Mouse (Mus musculus): Measurements from ENCODE around the gene Gm19935. TPM values are rescaled to one million over a fixed set of nuclear protein-coding genes. Genes with fewer than 3 reads are reported as not detected.

The Gm19935 gene
- polyA plus RNA-seq, 1 experiment from 2014 or later: not detected

DNA sequence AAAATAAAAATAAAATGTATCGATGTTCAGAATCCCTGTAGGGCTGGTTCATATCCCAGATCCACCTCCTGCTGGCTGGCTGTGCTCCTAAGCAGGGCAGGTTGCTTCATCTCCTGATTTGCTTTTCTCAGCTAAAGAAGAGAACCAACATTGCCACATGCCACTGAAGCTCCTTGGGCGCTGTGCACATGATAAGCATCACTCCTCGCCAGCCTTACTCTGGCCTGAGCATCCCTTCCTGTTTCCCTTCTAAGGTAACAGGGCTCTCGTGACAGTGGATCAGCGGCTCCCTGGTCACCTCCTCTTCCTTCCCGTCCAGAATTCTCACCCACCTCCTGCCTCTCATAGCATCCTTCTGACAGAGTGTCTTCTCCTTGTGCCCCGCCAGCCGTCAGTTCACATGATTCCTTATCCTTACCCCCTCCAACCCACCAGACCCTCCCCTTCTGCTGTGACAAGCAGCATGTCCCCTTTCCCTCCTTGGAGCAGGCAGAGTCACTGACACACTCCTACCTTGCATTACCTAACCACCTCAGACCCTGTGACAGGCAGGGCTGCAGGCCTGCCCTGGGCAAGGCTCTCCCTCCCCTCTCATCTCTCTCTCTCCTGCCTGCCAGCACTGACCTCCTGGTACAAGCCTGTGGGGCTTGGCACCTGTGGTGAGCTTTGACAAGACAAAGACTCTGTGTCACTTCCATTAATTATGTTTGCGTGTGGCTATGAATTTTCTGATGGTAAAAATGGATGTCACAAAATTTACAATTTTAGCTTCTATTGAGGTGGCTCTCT is 27.2 kb upstream of the Gm19935 start:
- Histone ChIP-seq H3K27ac (no peak overlapping the region), H3K27me3 (no peaks in the 10 kb centered on the region), H3K4me3 (no peak overlapping the region), H3K9ac (no peak overlapping the region), H3K9me3 (replicated peaks) (no peaks in the 10 kb centered on the region), H3K36me3 (no peaks in the 10 kb centered on the region), H3K4me1 (replicated peaks) (peaks cover 5% of the 10 kb centered on the region; the same call in 1 of the 2 replicates), H3K4me2 (no peak overlapping the region)
- ATAC-seq (replicated peaks; ENCODE audit: insufficient number of reproducible peaks, insufficient read depth, low FRiP score, low read depth): no peak
- WGBS: 72% methylated on average over 9 of the region's 9 CpGs

DNA sequence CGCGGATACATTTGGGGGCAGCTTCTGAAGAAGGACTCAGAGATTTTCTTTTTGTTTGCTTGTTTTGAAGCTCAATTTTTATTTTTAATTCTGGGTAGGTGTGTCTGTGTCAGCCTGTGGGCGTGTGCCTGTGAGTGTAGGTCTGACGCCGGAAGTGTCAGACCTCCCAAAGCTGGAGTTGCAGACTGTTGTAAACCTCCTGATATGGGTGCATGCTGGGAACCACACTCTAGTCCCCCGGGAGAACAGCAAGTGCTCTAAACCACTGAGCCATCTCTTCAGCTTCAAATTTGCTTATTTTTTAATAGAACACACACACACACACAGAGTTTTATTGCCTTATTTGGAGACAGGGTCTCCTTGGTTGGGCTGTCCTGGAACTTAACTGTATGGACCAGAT is 25.9 kb upstream of the Gm19935 start:
- WGBS: 80% methylated on average over 6 of the region's 6 CpGs
- Histone ChIP-seq H3K27me3 (no peaks in the 10 kb centered on the region), H3K4me3 (no peak overlapping the region), H3K9ac (no peak overlapping the region), H3K4me1 (replicated peaks) (peaks cover 5% of the 10 kb centered on the region; the same call in 1 of the 2 replicates), H3K4me2 (no peak overlapping the region), H3K36me3 (no peaks in the 10 kb centered on the region), H3K9me3 (replicated peaks) (no peaks in the 10 kb centered on the region), H3K27ac (no peak overlapping the region)
- ATAC-seq (replicated peaks; ENCODE audit: insufficient number of reproducible peaks, insufficient read depth, low FRiP score, low read depth): no peak

DNA sequence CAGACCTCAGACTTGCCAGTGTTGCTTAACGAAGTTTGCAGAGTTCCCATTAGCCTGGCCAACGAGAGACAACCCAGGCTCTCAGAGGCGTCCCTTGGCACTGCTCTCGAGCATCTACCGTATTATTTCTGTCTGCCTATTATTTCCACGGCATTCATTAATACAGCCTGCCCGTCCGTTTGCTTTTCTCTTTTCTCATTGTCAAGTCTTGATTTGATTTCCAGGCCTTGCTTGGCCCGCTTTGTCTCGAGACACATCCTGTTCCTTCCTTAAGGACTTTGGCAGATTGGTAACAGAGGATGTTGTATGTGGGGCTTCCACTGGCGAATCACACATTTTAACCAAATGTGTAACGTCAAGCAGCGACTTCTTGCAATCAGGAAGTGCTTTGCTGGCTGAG is 24.1 kb upstream of the Gm19935 start:
- Histone ChIP-seq H3K27ac (peak overlapping the region; percentile 40; the same call in 1 of the 2 replicates), H3K27me3 (no peaks in the 10 kb centered on the region), H3K36me3 (no peaks in the 10 kb centered on the region), H3K9ac (no peak overlapping the region), H3K4me1 (replicated peaks) (peaks cover 5% of the 10 kb centered on the region; the same call in 1 of the 2 replicates), H3K4me3 (no peak overlapping the region), H3K9me3 (replicated peaks) (no peaks in the 10 kb centered on the region), H3K4me2 (no peak overlapping the region)
- 62% methylated on average over 13 of the region's 13 CpGs for WGBS
- no peak for ATAC-seq (replicated peaks; ENCODE audit: insufficient number of reproducible peaks, insufficient read depth, low FRiP score, low read depth)

DNA sequence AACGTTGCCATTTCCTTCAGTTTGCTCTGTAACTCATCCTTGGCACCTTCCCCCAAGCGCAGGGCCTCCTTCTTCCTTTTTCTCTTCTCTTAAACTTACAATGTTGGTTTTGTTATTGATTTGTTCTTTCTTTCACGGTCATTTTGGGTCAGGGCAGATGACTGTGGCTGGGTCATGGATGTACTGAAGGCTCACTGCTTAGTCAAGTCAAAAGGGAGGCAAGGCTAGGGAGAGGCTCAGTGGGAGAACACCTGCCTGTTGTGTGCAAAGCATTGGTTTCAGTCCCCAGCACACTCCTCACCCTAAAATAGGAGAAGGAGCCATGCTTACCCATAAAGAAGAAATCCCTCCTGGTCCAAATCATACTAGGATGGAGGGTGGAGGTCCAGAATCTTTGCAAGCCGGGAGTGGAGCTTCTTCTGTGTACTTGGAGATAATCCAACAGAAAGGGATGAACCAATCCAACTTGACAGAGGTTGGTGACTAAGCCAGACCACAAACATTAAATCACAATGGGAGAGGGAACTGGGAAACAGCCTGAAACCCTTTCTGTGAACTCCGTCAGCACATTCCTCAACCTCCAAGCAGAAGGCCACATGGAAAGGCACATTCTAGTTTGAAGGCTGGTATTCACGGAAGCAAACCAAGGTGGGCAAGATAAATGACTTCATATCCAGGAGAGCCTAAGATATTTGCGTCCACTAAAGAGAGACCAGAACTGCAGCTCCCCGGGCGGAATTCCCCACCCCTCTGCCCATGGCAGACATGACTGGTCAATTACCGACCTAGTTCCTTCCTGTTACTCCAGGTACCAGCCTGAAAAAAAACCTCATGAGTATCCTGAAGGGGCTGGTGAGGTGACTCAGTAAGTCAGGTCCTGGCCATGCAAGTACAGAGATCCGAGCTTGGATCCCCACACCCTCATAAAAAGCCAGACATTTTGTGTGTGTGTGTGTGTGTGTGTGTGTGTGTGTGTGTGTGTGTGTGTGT is 22.8 kb upstream of the Gm19935 start:
- H3K36me3 ChIP-seq: no peaks in the 10 kb centered on the region
- no peaks in the 10 kb centered on the region for H3K9me3 ChIP-seq (replicated peaks)
- H3K4me3 ChIP-seq: no peak overlapping the region
- ATAC-seq (replicated peaks; ENCODE audit: insufficient number of reproducible peaks, insufficient read depth, low FRiP score, low read depth): no peak
- no peaks in the 10 kb centered on the region for H3K27me3 ChIP-seq
- no peak overlapping the region for H3K9ac ChIP-seq
- H3K4me1 ChIP-seq (replicated peaks): peaks cover 5% of the 10 kb centered on the region; the same call in 1 of the 2 replicates
- no peak overlapping the region for H3K4me2 ChIP-seq
- H3K27ac ChIP-seq: no peak overlapping the region
- 65% methylated on average over 11 of the region's 11 CpGs for WGBS

DNA sequence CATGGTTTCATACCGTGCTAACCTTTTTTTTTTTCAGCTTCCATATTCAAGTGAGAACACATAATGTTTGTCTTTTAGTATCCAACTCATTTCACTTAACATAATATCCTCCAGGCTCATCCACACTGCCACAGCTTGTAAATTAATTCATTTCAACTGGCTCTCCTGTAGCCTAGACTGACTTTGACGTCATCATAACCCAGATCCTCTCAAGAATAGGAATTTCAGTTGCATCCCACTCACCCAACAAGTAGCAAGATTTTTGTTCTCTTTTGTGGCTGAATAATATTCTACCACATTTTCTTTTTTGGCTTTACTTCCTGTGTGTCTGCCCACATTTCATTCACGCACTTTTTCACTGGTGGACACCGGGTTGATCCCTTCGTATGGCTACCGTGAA is 20.2 kb upstream of the Gm19935 start:
- Histone ChIP-seq H3K9me3 (replicated peaks) (no peaks in the 10 kb centered on the region), H3K4me2 (no peak overlapping the region), H3K36me3 (no peaks in the 10 kb centered on the region), H3K9ac (no peak overlapping the region), H3K4me3 (no peak overlapping the region), H3K27me3 (no peaks in the 10 kb centered on the region), H3K27ac (no peak overlapping the region), H3K4me1 (replicated peaks) (peaks cover 3% of the 10 kb centered on the region)
- ATAC-seq (replicated peaks; ENCODE audit: insufficient number of reproducible peaks, insufficient read depth, low FRiP score, low read depth): no peak
- 84% methylated on average over 6 of the region's 6 CpGs for WGBS

DNA sequence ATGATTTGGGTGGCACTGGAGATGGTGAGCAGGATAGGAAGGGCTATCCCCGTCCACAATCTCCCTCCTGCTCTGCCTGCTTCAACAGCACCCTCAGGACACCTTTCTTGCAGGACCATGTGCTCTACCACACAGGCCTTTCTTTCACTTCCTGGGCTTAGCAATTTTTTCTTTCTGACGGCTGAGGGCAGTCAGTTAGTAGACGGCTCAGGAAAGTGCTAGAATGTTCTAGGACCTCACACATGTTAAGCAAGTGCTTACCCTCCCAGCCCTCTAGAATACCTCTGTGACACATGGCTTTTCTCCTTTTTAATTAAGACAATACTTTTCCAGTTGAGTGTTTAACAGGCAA is 17.1 kb upstream of the Gm19935 start:
- no peaks in the 10 kb centered on the region for H3K27me3 ChIP-seq
- ATAC-seq (replicated peaks; ENCODE audit: insufficient number of reproducible peaks, insufficient read depth, low FRiP score, low read depth): no peak
- H3K4me2 ChIP-seq: no peak overlapping the region
- no peak overlapping the region for H3K9ac ChIP-seq
- no peak overlapping the region for H3K4me3 ChIP-seq
- H3K27ac ChIP-seq: no peak overlapping the region
- H3K9me3 ChIP-seq (replicated peaks): no peaks in the 10 kb centered on the region
- 88% methylated on average over 3 of the region's 3 CpGs for WGBS
- H3K36me3 ChIP-seq: no peaks in the 10 kb centered on the region
- peaks cover 12% of the 10 kb centered on the region for H3K4me1 ChIP-seq (replicated peaks)

DNA sequence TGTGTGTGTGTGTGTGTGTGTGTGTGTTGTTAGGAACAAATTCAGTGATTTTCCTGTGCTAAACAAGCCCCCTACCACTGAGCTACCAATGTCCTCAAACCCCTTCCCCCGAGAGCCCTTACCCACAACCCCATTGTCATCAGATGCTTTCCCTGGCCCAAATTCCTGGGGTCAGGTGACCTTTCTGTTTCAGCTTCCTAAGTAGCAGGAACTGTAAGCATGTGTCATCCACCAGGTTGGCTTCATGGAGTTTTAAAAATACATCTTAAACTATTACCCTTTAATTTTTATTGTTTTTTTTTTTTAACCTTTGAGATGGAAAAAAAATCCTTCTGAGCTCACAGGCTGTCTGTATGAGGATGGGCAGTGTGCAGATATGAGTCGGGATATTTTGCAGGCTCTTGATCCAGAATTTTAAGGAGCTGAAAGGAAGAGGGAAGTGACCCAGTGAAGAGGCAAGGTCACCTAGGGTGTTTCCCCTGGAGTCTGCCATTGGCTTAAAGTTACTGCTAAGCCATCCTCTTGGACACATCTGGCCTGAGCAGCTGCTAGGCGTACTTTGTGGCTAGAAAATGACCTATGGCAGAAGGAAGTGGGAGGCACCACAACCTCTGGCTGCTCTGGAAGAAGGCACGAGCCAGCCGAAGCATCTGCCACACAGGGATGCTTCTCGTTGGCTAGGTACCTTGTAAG is 16.6 kb upstream of the Gm19935 start:
- Histone ChIP-seq H3K27ac (no peak overlapping the region), H3K36me3 (no peaks in the 10 kb centered on the region), H3K4me3 (no peak overlapping the region), H3K9ac (no peak overlapping the region), H3K27me3 (no peaks in the 10 kb centered on the region), H3K4me2 (no peak overlapping the region), H3K4me1 (replicated peaks) (peaks cover 16% of the 10 kb centered on the region), H3K9me3 (replicated peaks) (no peaks in the 10 kb centered on the region)
- WGBS: 61% methylated on average over 6 of the region's 6 CpGs
- ATAC-seq (replicated peaks; ENCODE audit: insufficient number of reproducible peaks, insufficient read depth, low FRiP score, low read depth): no peak

DNA sequence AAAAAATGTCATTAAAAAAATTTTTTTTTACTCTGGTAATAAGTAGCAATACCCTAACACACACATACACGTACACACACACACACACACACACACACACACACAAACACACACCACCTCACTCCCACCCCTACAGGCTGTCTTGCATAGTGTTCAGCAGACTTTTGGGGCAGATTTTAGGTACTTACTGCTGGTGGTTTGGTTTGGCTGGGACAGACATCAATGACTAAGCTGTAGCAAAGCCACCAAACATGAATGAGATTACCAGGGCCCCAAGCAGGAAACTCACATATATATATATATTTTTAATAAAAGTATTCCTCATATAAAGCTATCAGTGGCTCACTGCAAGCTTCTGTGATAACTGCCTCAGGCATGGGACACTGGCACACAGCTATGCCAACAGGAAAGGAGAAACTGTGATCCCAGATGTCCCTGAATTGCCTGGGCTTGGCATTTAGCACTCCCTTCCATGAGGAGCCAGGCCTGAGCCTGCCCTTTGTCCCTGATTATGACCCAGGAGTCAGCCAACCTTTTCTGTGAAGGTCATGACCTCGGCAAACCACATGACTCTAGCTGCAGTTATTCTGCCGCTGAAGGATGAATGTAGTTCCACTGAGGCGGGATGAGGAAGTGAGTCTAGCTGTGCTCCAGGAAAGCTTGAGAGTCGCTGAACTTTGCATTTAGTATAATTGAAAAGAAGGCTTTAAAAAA is 15.5 kb upstream of the Gm19935 start:
- H3K27ac ChIP-seq: no peak overlapping the region
- no peak for ATAC-seq (replicated peaks; ENCODE audit: insufficient number of reproducible peaks, insufficient read depth, low FRiP score, low read depth)
- H3K27me3 ChIP-seq: no peaks in the 10 kb centered on the region
- peaks cover 24% of the 10 kb centered on the region for H3K4me1 ChIP-seq (replicated peaks)
- 64% methylated on average over 5 of the region's 5 CpGs for WGBS
- no peak overlapping the region for H3K9ac ChIP-seq
- no peaks in the 10 kb centered on the region for H3K9me3 ChIP-seq (replicated peaks)
- H3K4me3 ChIP-seq: no peak overlapping the region
- H3K4me2 ChIP-seq: no peak overlapping the region
- H3K36me3 ChIP-seq: no peaks in the 10 kb centered on the region

DNA sequence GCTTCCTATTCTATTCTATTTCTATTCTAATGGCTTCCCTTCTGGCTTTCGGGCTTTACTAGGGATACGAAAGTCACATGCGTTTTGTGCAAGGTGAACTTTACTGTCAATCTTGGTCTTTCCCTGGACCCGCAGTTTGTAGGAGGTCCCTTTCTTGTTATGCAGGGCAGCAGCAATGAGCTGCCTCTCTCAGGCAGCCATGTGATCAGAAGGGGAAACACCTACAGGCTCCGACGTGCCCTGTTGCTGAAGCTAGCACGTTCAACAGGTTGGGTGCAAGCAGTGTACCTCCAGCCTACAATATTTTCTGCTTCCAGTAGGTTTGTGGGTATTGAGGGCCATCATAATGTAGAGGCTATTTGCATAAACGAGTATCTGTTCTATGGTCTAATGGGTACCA is 13.8 kb upstream of the Gm19935 start:
- 57% methylated on average over 8 of the region's 8 CpGs for WGBS
- H3K4me2 ChIP-seq: no peak overlapping the region
- H3K27ac ChIP-seq: no peak overlapping the region
- H3K4me3 ChIP-seq: no peak overlapping the region
- H3K4me1 ChIP-seq (replicated peaks): peaks cover 24% of the 10 kb centered on the region
- no peaks in the 10 kb centered on the region for H3K27me3 ChIP-seq
- no peaks in the 10 kb centered on the region for H3K9me3 ChIP-seq (replicated peaks)
- no peak for ATAC-seq (replicated peaks; ENCODE audit: insufficient number of reproducible peaks, insufficient read depth, low FRiP score, low read depth)
- H3K36me3 ChIP-seq: no peaks in the 10 kb centered on the region
- no peak overlapping the region for H3K9ac ChIP-seq

DNA sequence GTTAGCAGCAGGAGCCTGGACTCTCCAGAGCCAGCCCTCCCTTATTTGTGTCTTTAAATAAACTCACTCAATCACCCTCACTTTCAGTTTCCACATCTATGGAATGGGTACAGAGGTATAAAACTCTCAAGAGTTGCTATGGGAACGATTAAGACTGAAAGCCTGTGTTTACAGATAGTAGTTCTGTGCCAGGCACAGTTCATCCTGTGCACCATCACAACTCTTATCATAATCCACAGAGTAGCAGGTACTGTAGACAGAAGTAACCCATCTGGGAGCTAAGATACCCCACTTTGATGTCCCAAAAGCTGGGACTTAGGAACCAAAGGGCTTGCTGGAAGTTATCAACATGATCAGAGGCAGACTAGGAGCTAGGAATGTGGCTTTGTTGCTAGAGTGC is 12.6 kb upstream of the Gm19935 start:
- no peaks in the 10 kb centered on the region for H3K27me3 ChIP-seq
- H3K4me1 ChIP-seq (replicated peaks): peaks cover 24% of the 10 kb centered on the region
- no peak overlapping the region for H3K27ac ChIP-seq
- 63% methylated on average over 1 of the region's 1 CpGs for WGBS
- no peaks in the 10 kb centered on the region for H3K9me3 ChIP-seq (replicated peaks)
- no peak overlapping the region for H3K9ac ChIP-seq
- H3K4me2 ChIP-seq: peak overlapping the region; percentile 95
- H3K36me3 ChIP-seq: no peaks in the 10 kb centered on the region
- ATAC-seq (replicated peaks; ENCODE audit: insufficient number of reproducible peaks, insufficient read depth, low FRiP score, low read depth): no peak
- no peak overlapping the region for H3K4me3 ChIP-seq
